Mouse (Mus musculus) thymus, postnatal 0 days (tissue): Measurements from ENCODE around the gene Mon1a. TPM values are rescaled to one million over a fixed set of nuclear protein-coding genes. Genes with fewer than 3 reads are reported as not detected.

Experiments
- DNase-seq: peaks from one replicate; pipeline ENCODE4 v3.0.0-alpha.2; 2015; ENCODE audit warnings: low spot score
- polyA plus RNA-seq: library from polyadenylated mRNA; unstranded; fragments of >200 nt; fragmentation: Nextera tagmentation; extraction: Ambion mirVana; gene quantifications from 2 replicates; pipeline ENCODE4 v1.2.1, GENCODE M21; 2015

Mon1a gene
- 17.2 and 17.9 TPM in 2 replicates for polyA plus RNA-seq

GRCm38 (mm10) chr9:107887804-107888266 is at the start of gene Mon1a:
TSS of gene Mon1a (plus strand) at chr9:107888151.
- DNase-seq, result peak; percentile 94

GRCm38 (mm10) chr9:107838869-107839268 is 49.1 kb upstream of the Mon1a start:
- no peak for DNase-seq

- DNase-seq, result no peak
Measured at GRCm38 (mm10) chr9:107842709-107843108, 45.2 kb upstream of the Mon1a start.

- no peak for DNase-seq
Measured at GRCm38 (mm10) chr9:107848922-107849321, 39.0 kb upstream of the Mon1a start.

- no peak for DNase-seq
Measured at GRCm38 (mm10) chr9:107858343-107858742, 29.6 kb upstream of the Mon1a start.

GRCm38 (mm10) chr9:107864493-107864892 is 23.5 kb upstream of the Mon1a start:
- no peak for DNase-seq

GRCm38 (mm10) chr9:107866081-107866480 is 21.9 kb upstream of the Mon1a start:
- DNase-seq, result no peak

GRCm38 (mm10) chr9:107872350-107873098 is 15.4 kb upstream of the Mon1a start:
- peak; percentile 98 for DNase-seq

GRCm38 (mm10) chr9:107873137-107873536 is 14.8 kb upstream of the Mon1a start, which contains the start of gene Rbm6:
TSS of gene Rbm6 (minus strand) at chr9:107873237.
- no peak for DNase-seq

- DNase-seq, result no peak
Measured at GRCm38 (mm10) chr9:107880411-107880810, 7.5 kb upstream of the Mon1a start.

- DNase-seq, result peak; percentile 58
Measured at GRCm38 (mm10) chr9:107888267-107888850, 408 bp downstream of the Mon1a start.

GRCm38 (mm10) chr9:107890260-107890659 is 2.3 kb downstream of the Mon1a start:
- DNase-seq, result no peak

GRCm38 (mm10) chr9:107891023-107891422 is 3.1 kb downstream of the Mon1a start:
- DNase-seq, result peak; percentile 29

GRCm38 (mm10) chr9:107898563-107898962 is 10.6 kb downstream of the Mon1a start:
- no peak for DNase-seq

GRCm38 (mm10) chr9:107899855-107900254 is 11.9 kb downstream of the Mon1a start:
- no peak for DNase-seq

- DNase-seq, result peak; percentile 62
Measured at GRCm38 (mm10) chr9:107900840-107901626, 13.1 kb downstream of the Mon1a start.

GRCm38 (mm10) chr9:107901627-107901914 is 13.6 kb downstream of the Mon1a start:
- no peak for DNase-seq

- DNase-seq, result peak; percentile 86
Measured at GRCm38 (mm10) chr9:107904726-107905125, 16.8 kb downstream of the Mon1a start.

- peak; percentile 83 for DNase-seq
Measured at GRCm38 (mm10) chr9:107906252-107906966, 18.5 kb downstream of the Mon1a start, which contains the start of gene Mst1r. TSS of gene Mst1r (plus strand) at chr9:107906873.

GRCm38 (mm10) chr9:107906967-107907800 is 19.2 kb downstream of the Mon1a start:
- no peak for DNase-seq

GRCm38 (mm10) chr9:107907801-107908120 is 19.8 kb downstream of the Mon1a start:
- DNase-seq, result no peak
